Mouse (Mus musculus): ENCODE measurements at regions not wholly inside any gene's neighbourhood (a gene's known extent, or its start where the extent isn't known, plus 50 kb on each side); places are given as distances from the start of the nearest gene placed in this dataset.

GRCm38 (mm10) chr4:7201816-7202215, 1037.0 kb downstream of the Car8 start:
- no peak overlapping the region for H3K4me3 ChIP-seq (ENCODE audit: low read length)
- 44% methylated on average over 2 of the region's 2 CpGs for WGBS
- H3K36me3 ChIP-seq (ENCODE audit: control insufficient read depth, insufficient read depth, low read length): no peaks in the 10 kb centered on the region
- H3K4me1 ChIP-seq (replicated peaks; ENCODE audit: control insufficient read depth, insufficient read depth, low read length): no peaks in the 10 kb centered on the region
- H3K9me3 ChIP-seq (ENCODE audit: control insufficient read depth, low read length): no peaks in the 10 kb centered on the region
- no peak overlapping the region for H3K4me2 ChIP-seq (ENCODE audit: low read depth, low read length)
- no peak for ATAC-seq (ENCODE audit: low read depth)
- no peak overlapping the region for H3K27ac ChIP-seq (ENCODE audit: low read length)
- no peaks in the 10 kb centered on the region for H3K27me3 ChIP-seq (ENCODE audit: control insufficient read depth, insufficient read depth, low read depth, low read length)
- H3K9ac ChIP-seq (ENCODE audit: low read length): no peak overlapping the region

- Histone ChIP-seq H3K4me2 (ENCODE audit: low read depth, low read length) (no peak overlapping the region), H3K9me3 (ENCODE audit: control insufficient read depth, low read length) (no peaks in the 10 kb centered on the region), H3K27ac (ENCODE audit: low read length) (no peak overlapping the region), H3K9ac (ENCODE audit: low read length) (no peak overlapping the region), H3K27me3 (ENCODE audit: control insufficient read depth, insufficient read depth, low read depth, low read length) (no peaks in the 10 kb centered on the region), H3K4me3 (ENCODE audit: low read length) (no peak overlapping the region), H3K36me3 (ENCODE audit: control insufficient read depth, insufficient read depth, low read length) (no peaks in the 10 kb centered on the region), H3K4me1 (replicated peaks; ENCODE audit: control insufficient read depth, insufficient read depth, low read length) (no peaks in the 10 kb centered on the region)
- 82% methylated on average over 2 of the region's 2 CpGs for WGBS
- no peak for ATAC-seq (ENCODE audit: low read depth)
Measured at GRCm38 (mm10) chr4:7199941-7200340, 1038.9 kb downstream of the Car8 start.

- Histone ChIP-seq H3K36me3 (ENCODE audit: control insufficient read depth, insufficient read depth, low read length) (no peaks in the 10 kb centered on the region), H3K4me2 (ENCODE audit: low read depth, low read length) (no peak overlapping the region), H3K4me3 (ENCODE audit: low read length) (no peak overlapping the region), H3K4me1 (replicated peaks; ENCODE audit: control insufficient read depth, insufficient read depth, low read length) (no peaks in the 10 kb centered on the region), H3K9me3 (ENCODE audit: control insufficient read depth, low read length) (no peaks in the 10 kb centered on the region), H3K27ac (ENCODE audit: low read length) (no peak overlapping the region), H3K27me3 (ENCODE audit: control insufficient read depth, insufficient read depth, low read depth, low read length) (no peaks in the 10 kb centered on the region), H3K9ac (ENCODE audit: low read length) (no peak overlapping the region)
- no peak for ATAC-seq (ENCODE audit: low read depth)
- WGBS: 82% methylated on average over 2 of the region's 2 CpGs
Measured at GRCm38 (mm10) chr4:7199052-7199451, 1039.8 kb downstream of the Car8 start.

GRCm38 (mm10) chr4:7196570-7196969, 1042.3 kb downstream of the Car8 start:
- H3K27ac ChIP-seq (ENCODE audit: low read length): no peak overlapping the region
- no peaks in the 10 kb centered on the region for H3K9me3 ChIP-seq (ENCODE audit: control insufficient read depth, low read length)
- H3K4me3 ChIP-seq (ENCODE audit: low read length): no peak overlapping the region
- no peak overlapping the region for H3K4me2 ChIP-seq (ENCODE audit: low read depth, low read length)
- ATAC-seq (ENCODE audit: low read depth): 0 out of 2 replicates have a peak, but pooled peaks have one; percentile 52
- H3K4me1 ChIP-seq (replicated peaks; ENCODE audit: control insufficient read depth, insufficient read depth, low read length): no peaks in the 10 kb centered on the region
- H3K27me3 ChIP-seq (ENCODE audit: control insufficient read depth, insufficient read depth, low read depth, low read length): no peaks in the 10 kb centered on the region
- WGBS: 36% methylated on average over 3 of the region's 3 CpGs
- H3K36me3 ChIP-seq (ENCODE audit: control insufficient read depth, insufficient read depth, low read length): no peaks in the 10 kb centered on the region
- no peak overlapping the region for H3K9ac ChIP-seq (ENCODE audit: low read length)

- 81% methylated on average over 1 of the region's 1 CpGs for WGBS
- Histone ChIP-seq H3K4me2 (ENCODE audit: low read depth, low read length) (no peak overlapping the region), H3K27ac (ENCODE audit: low read length) (no peak overlapping the region), H3K4me1 (replicated peaks; ENCODE audit: control insufficient read depth, insufficient read depth, low read length) (no peaks in the 10 kb centered on the region), H3K9ac (ENCODE audit: low read length) (no peak overlapping the region), H3K36me3 (ENCODE audit: control insufficient read depth, insufficient read depth, low read length) (no peaks in the 10 kb centered on the region), H3K9me3 (ENCODE audit: control insufficient read depth, low read length) (no peaks in the 10 kb centered on the region), H3K27me3 (ENCODE audit: control insufficient read depth, insufficient read depth, low read depth, low read length) (no peaks in the 10 kb centered on the region), H3K4me3 (ENCODE audit: low read length) (no peak overlapping the region)
- no peak for ATAC-seq (ENCODE audit: low read depth)
Measured at GRCm38 (mm10) chr4:7195619-7196018, 1043.2 kb downstream of the Car8 start.

GRCm38 (mm10) chr4:7191912-7192311, 1046.9 kb downstream of the Car8 start:
- no peak overlapping the region for H3K4me3 ChIP-seq (ENCODE audit: low read length)
- H3K27ac ChIP-seq (ENCODE audit: low read length): no peak overlapping the region
- H3K9me3 ChIP-seq (ENCODE audit: control insufficient read depth, low read length): no peaks in the 10 kb centered on the region
- 49% methylated on average over 3 of the region's 3 CpGs for WGBS
- H3K36me3 ChIP-seq (ENCODE audit: control insufficient read depth, insufficient read depth, low read length): no peaks in the 10 kb centered on the region
- H3K27me3 ChIP-seq (ENCODE audit: control insufficient read depth, insufficient read depth, low read depth, low read length): no peaks in the 10 kb centered on the region
- no peaks in the 10 kb centered on the region for H3K4me1 ChIP-seq (replicated peaks; ENCODE audit: control insufficient read depth, insufficient read depth, low read length)
- peak; percentile 60 for ATAC-seq (ENCODE audit: low read depth)
- no peak overlapping the region for H3K9ac ChIP-seq (ENCODE audit: low read length)
- H3K4me2 ChIP-seq (ENCODE audit: low read depth, low read length): no peak overlapping the region

GRCm38 (mm10) chr4:7191228-7191627, 1047.6 kb downstream of the Car8 start:
- Histone ChIP-seq H3K9ac (ENCODE audit: low read length) (no peak overlapping the region), H3K27ac (ENCODE audit: low read length) (no peak overlapping the region), H3K4me3 (ENCODE audit: low read length) (no peak overlapping the region), H3K9me3 (ENCODE audit: control insufficient read depth, low read length) (no peaks in the 10 kb centered on the region), H3K27me3 (ENCODE audit: control insufficient read depth, insufficient read depth, low read depth, low read length) (no peaks in the 10 kb centered on the region), H3K36me3 (ENCODE audit: control insufficient read depth, insufficient read depth, low read length) (no peaks in the 10 kb centered on the region), H3K4me2 (ENCODE audit: low read depth, low read length) (no peak overlapping the region), H3K4me1 (replicated peaks; ENCODE audit: control insufficient read depth, insufficient read depth, low read length) (no peaks in the 10 kb centered on the region)
- no peak for ATAC-seq (ENCODE audit: low read depth)
- 85% methylated on average over 3 of the region's 3 CpGs for WGBS

- Histone ChIP-seq H3K36me3 (ENCODE audit: control insufficient read depth, insufficient read depth, low read length) (no peaks in the 10 kb centered on the region), H3K9me3 (ENCODE audit: control insufficient read depth, low read length) (no peaks in the 10 kb centered on the region)
Measured at GRCm38 (mm10) chr4:7175030-7175429, 1063.8 kb downstream of the Car8 start.

GRCm38 (mm10) chr4:7172528-7173306, 1066.1 kb downstream of the Car8 start:
- H3K4me3 ChIP-seq (ENCODE audit: low read length): no peak overlapping the region
- no peaks in the 10 kb centered on the region for H3K4me1 ChIP-seq (replicated peaks; ENCODE audit: control insufficient read depth, insufficient read depth, low read length)
- no peaks in the 10 kb centered on the region for H3K36me3 ChIP-seq (ENCODE audit: control insufficient read depth, insufficient read depth, low read length)
- H3K9ac ChIP-seq (ENCODE audit: low read length): no peak overlapping the region
- 66% methylated on average over 7 of the region's 7 CpGs for WGBS
- H3K27ac ChIP-seq (ENCODE audit: low read length): no peak overlapping the region
- H3K27me3 ChIP-seq (ENCODE audit: control insufficient read depth, insufficient read depth, low read depth, low read length): no peaks in the 10 kb centered on the region
- no peak for ATAC-seq (ENCODE audit: low read depth)
- H3K9me3 ChIP-seq (ENCODE audit: control insufficient read depth, low read length): no peaks in the 10 kb centered on the region
- H3K4me2 ChIP-seq (ENCODE audit: low read depth, low read length): no peak overlapping the region

More at GRCm38 (mm10) chr4:7175030-7175429, 1063.8 kb downstream of the Car8 start:
- no peak for ATAC-seq (ENCODE audit: low read depth)
- no peak overlapping the region for H3K4me2 ChIP-seq (ENCODE audit: low read depth, low read length)
- no peak overlapping the region for H3K27ac ChIP-seq (ENCODE audit: low read length)
- no peaks in the 10 kb centered on the region for H3K27me3 ChIP-seq (ENCODE audit: control insufficient read depth, insufficient read depth, low read depth, low read length)
- H3K4me1 ChIP-seq (replicated peaks; ENCODE audit: control insufficient read depth, insufficient read depth, low read length): no peaks in the 10 kb centered on the region
- 70% methylated on average over 9 of the region's 9 CpGs for WGBS
- no peak overlapping the region for H3K9ac ChIP-seq (ENCODE audit: low read length)
- H3K4me3 ChIP-seq (ENCODE audit: low read length): no peak overlapping the region
